Mouse (Mus musculus) testis, adult 2 months (tissue): ENCODE data around the gene Cby3.

Experiments used
- CTCF ChIP-seq: fragments of 200-500 bp; IDR thresholded peaks from 2 replicates; pipeline ENCODE4 v1.5.1; 2012; ENCODE audit warnings: low read depth, mild to moderate bottlenecking, inconsistent platforms, low read length, moderate library complexity; ENCODE audit not compliant: control insufficient read depth, insufficient read depth, insufficient replicate concordance
- POLR2A ChIP-seq: fragments of 200-500 bp; IDR thresholded peaks from 2 replicates; pipeline ENCODE4 v1.6.1; 2012; ENCODE audit warnings: low read depth, mild to moderate bottlenecking, inconsistent platforms, low read length, moderate library complexity; ENCODE audit not compliant: control insufficient read depth

DNA sequence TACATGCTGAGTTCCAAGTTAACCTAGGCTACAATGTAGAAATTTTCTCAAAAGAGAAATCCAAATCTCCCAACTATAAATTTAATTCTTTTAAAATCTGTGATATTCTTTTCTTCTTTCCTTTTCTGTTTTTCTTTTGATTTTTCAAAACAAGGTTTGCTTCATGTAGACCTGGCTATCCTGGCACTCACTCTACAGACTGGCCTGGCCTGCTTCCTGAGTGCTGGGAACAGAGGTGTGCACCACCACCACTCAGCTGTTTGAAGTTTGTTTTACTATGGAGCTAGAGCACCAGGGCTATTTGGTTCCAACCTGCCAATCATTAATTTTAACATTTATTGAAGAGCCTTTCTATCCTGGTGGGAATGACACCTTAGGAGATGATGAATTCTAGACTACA is 18.8 kb downstream of the Cby3 start:
- TF ChIP-seq POLR2A, result no peak
- TF ChIP-seq CTCF, result no peak
